Mouse (Mus musculus): Measurements from ENCODE around the gene Sphk1. TPM values are rescaled to one million over a fixed set of nuclear protein-coding genes. Genes with fewer than 3 reads are reported as not detected.

Gene Sphk1
- total and polyA plus RNA-seq, 3 experiments: 53.5 to 127 TPM; not detected in 1

- Histone ChIP-seq H3K9me3 (replicated peaks; ENCODE audit: insufficient read depth, low read length) (no peaks in the 10 kb centered on the region), H3K9ac (ENCODE audit: control insufficient read depth, low read depth, low read length, poor library complexity, severe bottlenecking) (no peak overlapping the region), H3K36me3 (ENCODE audit: control insufficient read depth in 1 of 2, insufficient read depth in 2 of 2, low read length in 2 of 2) (peaks cover 3 to 35% of the 10 kb centered on the region in 2 experiments; a peak in 3 of 4 replicates), H3K27ac (ENCODE audit: control insufficient read depth, low read depth, low read length) (no peak overlapping the region), H3K4me3 (ENCODE audit: control insufficient read depth in 1 of 2, insufficient read depth in 1 of 2, low read depth in 2 of 2, low read length in 2 of 2) (no peak overlapping the region), H3K4me1 (ENCODE audit: control insufficient read depth in 1 of 2, insufficient read depth in 2 of 2, low read length in 2 of 2) (peaks cover 0 to 4% of the 10 kb centered on the region in 2 experiments; a peak in 3 of 4 replicates), H3K27me3 (ENCODE audit: control insufficient read depth in 1 of 2, insufficient read depth in 2 of 2, low read length in 2 of 2) (no peaks in the 10 kb centered on the region), H3K79me2 (ENCODE audit: control insufficient read depth, insufficient read depth, low read length, poor library complexity) (peaks cover 9% of the 10 kb centered on the region)
- TF ChIP-seq JUND (IDR thresholded peaks at IDR 0.05; ENCODE audit: low read depth, low read length): no peak
- no peak for TF ChIP-seq GATA1 (IDR thresholded peaks at IDR 0.05; ENCODE audit: low read depth, low read length)
- TF ChIP-seq MAX (IDR thresholded peaks at IDR 0.05; ENCODE audit: low read length): no peak
- no peak for TF ChIP-seq USF2 (IDR thresholded peaks at IDR 0.05; ENCODE audit: borderline replicate concordance in 1 of 2, insufficient read depth in 1 of 2, low read depth in 1 of 2, low read length in 2 of 2)
- no peak for TF ChIP-seq KAT2A (conservative IDR thresholded peaks at IDR 0.05; ENCODE audit: low read depth, low read length)
- TF ChIP-seq TAL1 (IDR thresholded peaks at IDR 0.05; ENCODE audit: low read length): no peak
- TF ChIP-seq GABPA (IDR thresholded peaks at IDR 0.05; ENCODE audit: low read depth, low read length): no peak
- no peak for TF ChIP-seq MEF2A (IDR thresholded peaks at IDR 0.05; ENCODE audit: extremely low read depth, insufficient replicate concordance, low read depth, low read length, poor library complexity, severe bottlenecking)
- no peak for DNase-seq (ENCODE audit: low read depth, low spot score)
Measured at GRCm38 (mm10) chr11:116484261-116484660, 46.5 kb upstream of the Sphk1 start.

GRCm38 (mm10) chr11:116488207-116488606 lies 42.5 kb upstream of the Sphk1 start:
- no peak overlapping the region for H3K4me3 ChIP-seq (ENCODE audit: control insufficient read depth in 1 of 2, insufficient read depth in 1 of 2, low read depth in 2 of 2, low read length in 2 of 2)
- peaks cover 5 to 19% of the 10 kb centered on the region in 2 experiments; a peak in 3 of 4 replicates for H3K4me1 ChIP-seq (ENCODE audit: control insufficient read depth in 1 of 2, insufficient read depth in 2 of 2, low read length in 2 of 2)
- no peak overlapping the region for H3K27ac ChIP-seq (ENCODE audit: control insufficient read depth, low read depth, low read length)
- H3K9me3 ChIP-seq (replicated peaks; ENCODE audit: insufficient read depth, low read length): no peaks in the 10 kb centered on the region
- peaks cover 12 to 19% of the 10 kb centered on the region in 2 experiments; a peak in 3 of 4 replicates for H3K36me3 ChIP-seq (ENCODE audit: control insufficient read depth in 1 of 2, insufficient read depth in 2 of 2, low read length in 2 of 2)
- peaks cover 19% of the 10 kb centered on the region for H3K79me2 ChIP-seq (ENCODE audit: control insufficient read depth, insufficient read depth, low read length, poor library complexity)
- DNase-seq (ENCODE audit: low read depth, low spot score): no peak
- no peak overlapping the region for H3K9ac ChIP-seq (ENCODE audit: control insufficient read depth, low read depth, low read length, poor library complexity, severe bottlenecking)
- TF ChIP-seq KAT2A (conservative IDR thresholded peaks at IDR 0.05; ENCODE audit: low read depth, low read length) (no peak), ZMIZ1 (IDR thresholded peaks at IDR 0.05; ENCODE audit: low read depth, low read length) (no peak), MEF2A (IDR thresholded peaks at IDR 0.05; ENCODE audit: extremely low read depth, insufficient replicate concordance, low read depth, low read length, poor library complexity, severe bottlenecking) (no peak), USF2 (IDR thresholded peaks at IDR 0.05; ENCODE audit: borderline replicate concordance in 1 of 2, insufficient read depth in 1 of 2, low read depth in 1 of 2, low read length in 2 of 2) (no peak), TCF12 (IDR thresholded peaks at IDR 0.05; ENCODE audit: low read depth, low read length) (no peak), ELF1 (IDR thresholded peaks at IDR 0.05; ENCODE audit: low read depth, low read length) (no peak), MYC (IDR thresholded peaks at IDR 0.05; ENCODE audit: low read depth, low read length) (no peak), UBTF (IDR thresholded peaks at IDR 0.05; ENCODE audit: borderline replicate concordance, insufficient read depth, low read depth, low read length) (no peak), CTCF (IDR thresholded peaks at IDR 0.05 in 2 of 3, conservative IDR thresholded peaks at IDR 0.05 in 1 of 3; ENCODE audit: control insufficient read depth in 1 of 3, insufficient read depth in 1 of 3, low read depth in 2 of 3, low read length in 3 of 3, poor library complexity in 1 of 3, severe bottlenecking in 1 of 3) (no peak), TBP (IDR thresholded peaks at IDR 0.05; ENCODE audit: low read depth, low read length) (no peak), MYB (IDR thresholded peaks at IDR 0.05; ENCODE audit: low read depth, low read length) (no peak), ETS1 (IDR thresholded peaks at IDR 0.05; ENCODE audit: low read depth, low read length) (no peak), EP300 (IDR thresholded peaks at IDR 0.05; ENCODE audit: low read depth in 1 of 2, low read length in 2 of 2) (no peak), MAX (IDR thresholded peaks at IDR 0.05; ENCODE audit: low read length) (no peak)
- no peaks in the 10 kb centered on the region for H3K27me3 ChIP-seq (ENCODE audit: control insufficient read depth in 1 of 2, insufficient read depth in 2 of 2, low read length in 2 of 2)
